Mouse (Mus musculus) megakaryocyte, embryonic 14.5 days (primary cell): ENCODE results near the gene Tmem263.

Experiments
- FLI1 ChIP-seq: IDR thresholded peaks from 2 replicates; pipeline ENCODE4 v1.6.1; 2012; ENCODE audit warnings: low read length, inconsistent platforms, mixed read lengths
- GATA1 ChIP-seq: IDR thresholded peaks from 3 replicates; pipeline ENCODE4 v1.6.1; 2012; ENCODE audit warnings: mixed read lengths, low read length, inconsistent platforms, borderline replicate concordance

DNA sequence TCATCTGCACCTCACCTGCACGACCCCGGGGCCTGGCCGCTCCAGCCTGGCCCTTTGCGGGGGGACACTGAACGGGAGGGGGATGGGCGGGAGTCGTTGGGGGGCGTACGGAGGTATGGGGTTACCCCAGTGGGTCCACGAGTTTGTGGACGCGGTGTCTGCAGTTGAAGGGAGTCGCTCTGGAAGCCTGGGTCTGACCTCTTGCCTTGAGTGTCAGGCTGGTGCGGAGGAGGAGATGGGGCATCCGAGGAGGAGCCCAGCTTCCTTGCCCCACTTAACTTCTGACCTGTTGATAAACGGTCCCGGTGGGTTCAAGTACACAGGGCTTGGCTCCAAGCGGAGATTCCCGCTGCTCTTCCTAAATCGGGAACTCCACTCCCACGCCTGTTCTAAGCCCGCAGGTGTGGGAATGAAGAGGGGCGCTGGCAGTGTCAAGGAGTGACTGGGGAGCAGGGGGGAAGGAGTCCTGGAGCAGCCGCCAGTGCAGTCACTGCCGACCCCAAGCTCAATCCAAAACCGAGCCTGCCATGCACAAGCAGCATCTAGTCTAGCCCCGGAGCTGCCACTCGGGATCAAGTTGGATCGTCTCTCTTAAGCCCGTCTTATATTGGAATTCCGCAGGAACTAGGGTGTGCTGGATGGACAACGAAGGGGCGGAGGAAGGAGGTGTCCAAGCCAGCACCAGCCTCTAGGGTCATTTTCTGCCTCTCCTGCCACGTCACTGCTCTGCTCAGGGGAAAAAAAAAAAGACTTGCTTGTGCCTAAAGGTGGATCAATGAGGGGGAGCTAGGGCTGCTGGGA, 858 bp downstream of the Tmem263 start:
- TF ChIP-seq GATA1, result no peak
- no peak for TF ChIP-seq FLI1
